Mouse (Mus musculus) forebrain, embryonic 11.5 days (tissue): ENCODE data around the gene Cela1. TPM values are rescaled to one million over a fixed set of nuclear protein-coding genes. Genes with fewer than 3 reads are reported as not detected.

Experiments used
- ATAC-seq: fragments of 200-750 bp; cut with Nextera tagmentation; replicated peaks from 2 replicates; pipeline ENCODE4 v1.8.0; 2017; ENCODE audit warnings: moderate TSS enrichment; ENCODE audit not compliant: low FRiP score
- DNase-seq: peaks from one replicate; pipeline ENCODE4 v3.0.0-alpha.2; 2017; ENCODE audit warnings: low spot score
- H3K27ac ChIP-seq: fragments of 300-500 bp; sonication (generic); 2 replicates; pipeline ENCODE4 v1.5.1; 2014; ENCODE audit warnings: low read depth, low read length
- H3K27me3 ChIP-seq: fragments of 300-500 bp; sonication (generic); 2 replicates; pipeline ENCODE4 v1.6.1; 2014; ENCODE audit warnings: mild to moderate bottlenecking, low read length, mixed read lengths; ENCODE audit not compliant: control insufficient read depth, insufficient read depth
- H3K36me3 ChIP-seq: fragments of 300-500 bp; sonication (generic); 2 replicates; pipeline ENCODE4 v1.6.1; 2014; ENCODE audit warnings: mild to moderate bottlenecking, low read length, moderate library complexity, mixed read lengths; ENCODE audit not compliant: control insufficient read depth, insufficient read depth
- H3K4me1 ChIP-seq: fragments of 300-500 bp; sonication (generic); replicated peaks from 2 replicates; pipeline ENCODE4 v1.6.1; 2014; ENCODE audit warnings: low read length, mixed read lengths; ENCODE audit not compliant: control insufficient read depth, insufficient read depth
- H3K4me2 ChIP-seq: fragments of 300-500 bp; sonication (generic); 2 replicates; pipeline ENCODE4 v1.6.1; 2014; ENCODE audit warnings: low read depth, mild to moderate bottlenecking, low read length, moderate library complexity, mixed read lengths; ENCODE audit not compliant: severe bottlenecking
- H3K4me3 ChIP-seq: fragments of 300-500 bp; sonication (generic); 2 replicates; pipeline ENCODE4 v1.5.1; 2014; ENCODE audit warnings: low read depth, low read length
- H3K9ac ChIP-seq: fragments of 300-500 bp; sonication (generic); 2 replicates; pipeline ENCODE4 v1.6.1; 2014; ENCODE audit warnings: low read length
- H3K9me3 ChIP-seq: fragments of 300-500 bp; sonication (generic); 2 replicates; pipeline ENCODE4 v1.6.1; 2016; ENCODE audit warnings: low read length, mixed read lengths; ENCODE audit not compliant: control insufficient read depth
- WGBS: fragments of 180-500 bp; shearing (Covaris S2); extraction: QIAGEN DNeasy Blood & Tissue Kit; methylation state at CpG from one replicate; pipeline ENCODE4 v1.1.7; 2014; 5-methylcytosine and 5-hydroxymethylcytosine counted together
- polyA plus RNA-seq: library from polyadenylated mRNA; unstranded; fragments of >200 nt; fragmentation: Nextera tagmentation; extraction: Ambion mirVana; gene quantifications from 2 replicates; pipeline ENCODE4 v1.2.1, GENCODE M21; 2014

Cela1 gene
- polyA plus RNA-seq, 1 experiment from 2014 or later: 1.1 TPM

- Histone ChIP-seq H3K9me3 (no peaks in the 10 kb centered on the region), H3K4me3 (no peak overlapping the region), H3K9ac (no peak overlapping the region), H3K27ac (no peak overlapping the region), H3K27me3 (peaks cover 33% of the 10 kb centered on the region), H3K4me2 (no peak overlapping the region), H3K4me1 (peaks cover 5% of the 10 kb centered on the region; the same call in 1 of the 2 replicates), H3K36me3 (no peaks in the 10 kb centered on the region)
- ATAC-seq: no peak
- WGBS: 82% methylated on average over 11 of the region's 11 CpGs
- no peak for DNase-seq
Observed at GRCm38 (mm10) chr15:100726721-100727120, 39.0 kb upstream of the Cela1 start.

GRCm38 (mm10) chr15:100723505-100723904 is 35.8 kb upstream of the Cela1 start:
- WGBS: 85% methylated on average over 14 of the region's 14 CpGs
- no peak overlapping the region for H3K9ac ChIP-seq
- H3K36me3 ChIP-seq: no peaks in the 10 kb centered on the region
- DNase-seq (no peak), ATAC-seq (no peak)
- peaks cover 9% of the 10 kb centered on the region; the same call in 1 of the 2 replicates for H3K27me3 ChIP-seq
- H3K9me3 ChIP-seq: no peaks in the 10 kb centered on the region
- no peak overlapping the region for H3K4me3 ChIP-seq
- H3K4me1 ChIP-seq: no peaks in the 10 kb centered on the region
- H3K4me2 ChIP-seq: no peak overlapping the region
- H3K27ac ChIP-seq: no peak overlapping the region

GRCm38 (mm10) chr15:100722564-100722963 is 34.8 kb upstream of the Cela1 start:
- H3K4me3 ChIP-seq: no peak overlapping the region
- no peak overlapping the region for H3K4me2 ChIP-seq
- H3K9ac ChIP-seq: no peak overlapping the region
- H3K27ac ChIP-seq: no peak overlapping the region
- H3K9me3 ChIP-seq: no peaks in the 10 kb centered on the region
- no peak for ATAC-seq
- DNase-seq: no peak
- H3K27me3 ChIP-seq: no peaks in the 10 kb centered on the region; the same call in 1 of the 2 replicates
- H3K36me3 ChIP-seq: no peaks in the 10 kb centered on the region
- 78% methylated on average over 6 of the region's 6 CpGs for WGBS
- no peaks in the 10 kb centered on the region for H3K4me1 ChIP-seq

- H3K36me3 ChIP-seq: no peaks in the 10 kb centered on the region
- DNase-seq: no peak
- no peaks in the 10 kb centered on the region for H3K27me3 ChIP-seq
- no peak overlapping the region for H3K27ac ChIP-seq
- H3K4me2 ChIP-seq: no peak overlapping the region
- no peaks in the 10 kb centered on the region for H3K4me1 ChIP-seq
- no peak for ATAC-seq
- no peak overlapping the region for H3K9ac ChIP-seq
- H3K9me3 ChIP-seq: no peaks in the 10 kb centered on the region
- H3K4me3 ChIP-seq: no peak overlapping the region
- WGBS: 75% methylated on average over 4 of the region's 4 CpGs
Observed at GRCm38 (mm10) chr15:100722026-100722425, 34.3 kb upstream of the Cela1 start.

GRCm38 (mm10) chr15:100721445-100721844 is 33.7 kb upstream of the Cela1 start:
- no peak for ATAC-seq
- Histone ChIP-seq H3K27ac (no peak overlapping the region), H3K4me2 (no peak overlapping the region), H3K4me1 (no peaks in the 10 kb centered on the region), H3K36me3 (no peaks in the 10 kb centered on the region), H3K27me3 (no peaks in the 10 kb centered on the region), H3K4me3 (no peak overlapping the region), H3K9ac (no peak overlapping the region), H3K9me3 (no peaks in the 10 kb centered on the region)
- DNase-seq: no peak
- 91% methylated on average over 5 of the region's 5 CpGs for WGBS

- H3K9me3 ChIP-seq: no peaks in the 10 kb centered on the region
- ATAC-seq (no peak), DNase-seq (no peak)
- H3K9ac ChIP-seq: no peak overlapping the region
- no peak overlapping the region for H3K4me2 ChIP-seq
- WGBS: 87% methylated on average over 10 of the region's 10 CpGs
- no peaks in the 10 kb centered on the region for H3K27me3 ChIP-seq
- H3K36me3 ChIP-seq: no peaks in the 10 kb centered on the region
- H3K4me1 ChIP-seq: no peaks in the 10 kb centered on the region
- no peak overlapping the region for H3K4me3 ChIP-seq
- H3K27ac ChIP-seq: no peak overlapping the region
Observed at GRCm38 (mm10) chr15:100720066-100720465, 32.3 kb upstream of the Cela1 start.

- 93% methylated on average over 5 of the region's 5 CpGs for WGBS
- DNase-seq (no peak), ATAC-seq (no peak)
Observed at GRCm38 (mm10) chr15:100719217-100719616, 31.5 kb upstream of the Cela1 start.

GRCm38 (mm10) chr15:100718572-100718971 is 30.9 kb upstream of the Cela1 start:
- Histone ChIP-seq H3K4me3 (no peak overlapping the region), H3K4me2 (no peak overlapping the region), H3K36me3 (no peaks in the 10 kb centered on the region), H3K4me1 (no peaks in the 10 kb centered on the region), H3K27me3 (no peaks in the 10 kb centered on the region), H3K9me3 (no peaks in the 10 kb centered on the region), H3K9ac (no peak overlapping the region), H3K27ac (no peak overlapping the region)
- ATAC-seq (no peak), DNase-seq (no peak)
- WGBS: 78% methylated on average over 11 of the region's 11 CpGs

More at GRCm38 (mm10) chr15:100719217-100719616, 31.5 kb upstream of the Cela1 start:
- H3K9me3 ChIP-seq: no peaks in the 10 kb centered on the region
- no peak overlapping the region for H3K27ac ChIP-seq
- no peak overlapping the region for H3K9ac ChIP-seq
- H3K4me3 ChIP-seq: no peak overlapping the region
- H3K4me1 ChIP-seq: no peaks in the 10 kb centered on the region
- no peaks in the 10 kb centered on the region for H3K36me3 ChIP-seq
- no peaks in the 10 kb centered on the region for H3K27me3 ChIP-seq
- no peak overlapping the region for H3K4me2 ChIP-seq

GRCm38 (mm10) chr15:100717933-100718332 is 30.2 kb upstream of the Cela1 start:
- no peak overlapping the region for H3K4me2 ChIP-seq
- no peaks in the 10 kb centered on the region for H3K4me1 ChIP-seq
- no peak overlapping the region for H3K4me3 ChIP-seq
- WGBS: 89% methylated on average over 6 of the region's 6 CpGs
- H3K36me3 ChIP-seq: no peaks in the 10 kb centered on the region
- no peak for ATAC-seq
- H3K9me3 ChIP-seq: no peaks in the 10 kb centered on the region
- H3K27me3 ChIP-seq: no peaks in the 10 kb centered on the region
- H3K27ac ChIP-seq: no peak overlapping the region
- no peak for DNase-seq
- H3K9ac ChIP-seq: no peak overlapping the region
